Mouse (Mus musculus): ENCODE results near the gene Tagap1.
"Not testable (repeated sequence)": the region's sequence is repeated elsewhere in the genome, so short reads cannot be mapped to it uniquely, and the experiment has no call there.

GRCm38 (mm10) chr17:6970334-6970733 is 9.4 kb upstream of the Tagap1 start, which contains the start of gene Rnaset2b:
- not testable (repeated sequence) for TF ChIP-seq CTCF (IDR thresholded peaks at IDR 0.05; ENCODE audit: control insufficient read depth, insufficient read depth, insufficient read length); FOSL1 (IDR thresholded peaks at IDR 0.05; ENCODE audit: insufficient read depth, low read length, poor library complexity, severe bottlenecking); MAX (IDR thresholded peaks at IDR 0.05)

All from C2C12 (cell line).